Mouse (Mus musculus) brain, embryonic 18.5 days (tissue): ENCODE data around the gene Rnh1.

Experiments
- DNase-seq: peaks from one replicate; pipeline ENCODE4 v3.0.0-alpha.2; 2012; ENCODE audit warnings: low read depth, low spot score

Gene Rnh1

DNA sequence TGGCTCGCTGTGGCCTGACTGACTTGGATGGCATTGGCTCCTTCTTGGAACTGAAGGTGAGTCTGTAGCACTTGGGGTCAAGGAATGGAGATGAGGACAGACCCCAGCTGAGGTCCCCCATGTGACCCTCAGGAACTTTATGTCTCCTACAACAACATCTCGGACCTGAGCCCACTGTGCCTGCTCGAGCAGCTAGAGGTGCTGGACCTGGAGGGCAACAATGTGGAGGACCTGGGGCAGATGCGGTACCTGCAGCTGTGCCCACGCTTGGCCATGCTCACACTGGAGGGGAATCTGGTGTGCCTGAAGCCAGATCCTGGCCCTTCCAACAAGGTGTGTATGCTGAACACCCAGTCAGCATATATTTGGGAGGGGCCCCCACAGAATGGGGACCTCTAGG lies 32.8 kb upstream of the Rnh1 start:
- no peak for DNase-seq

DNA sequence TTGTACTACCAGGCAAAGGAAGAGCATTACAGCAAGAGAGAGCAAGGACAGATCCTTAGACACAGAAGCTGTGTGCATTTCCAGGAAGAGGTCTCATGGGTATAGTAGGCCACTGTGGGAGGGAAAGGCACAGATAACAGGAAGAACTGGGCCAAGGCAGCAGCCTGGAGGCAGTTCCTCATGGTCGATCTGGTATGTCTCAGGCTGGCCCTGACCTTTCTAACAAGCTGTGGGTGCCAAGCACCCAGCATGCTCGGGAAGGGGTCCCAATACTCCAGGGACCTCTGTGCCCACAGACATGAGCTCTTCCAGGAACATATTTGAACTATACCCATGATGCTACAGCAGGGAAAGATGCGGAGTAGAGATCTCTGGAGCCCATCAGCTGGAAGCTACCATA lies 31.9 kb upstream of the Rnh1 start:
- DNase-seq = no peak

DNA sequence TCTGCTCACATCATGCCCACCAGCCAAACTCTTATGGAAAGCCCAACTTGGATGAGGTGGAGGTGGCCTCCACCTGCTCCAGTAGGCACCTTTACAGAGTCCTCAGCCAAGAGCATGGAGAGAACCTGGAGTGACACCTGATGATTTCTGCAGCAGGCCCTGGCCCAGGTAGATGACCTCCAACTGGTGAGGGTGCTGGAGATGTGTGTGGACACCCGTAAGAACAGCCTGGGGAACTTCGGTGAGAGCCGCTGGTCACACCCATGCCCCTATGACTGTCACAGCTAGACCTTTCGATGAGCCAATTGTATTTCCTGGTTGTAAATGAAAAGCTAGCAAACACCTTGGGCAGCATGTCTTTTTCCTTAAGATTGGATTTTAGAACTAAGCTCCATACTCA lies 25.5 kb upstream of the Rnh1 start:
- DNase-seq = no peak

DNA sequence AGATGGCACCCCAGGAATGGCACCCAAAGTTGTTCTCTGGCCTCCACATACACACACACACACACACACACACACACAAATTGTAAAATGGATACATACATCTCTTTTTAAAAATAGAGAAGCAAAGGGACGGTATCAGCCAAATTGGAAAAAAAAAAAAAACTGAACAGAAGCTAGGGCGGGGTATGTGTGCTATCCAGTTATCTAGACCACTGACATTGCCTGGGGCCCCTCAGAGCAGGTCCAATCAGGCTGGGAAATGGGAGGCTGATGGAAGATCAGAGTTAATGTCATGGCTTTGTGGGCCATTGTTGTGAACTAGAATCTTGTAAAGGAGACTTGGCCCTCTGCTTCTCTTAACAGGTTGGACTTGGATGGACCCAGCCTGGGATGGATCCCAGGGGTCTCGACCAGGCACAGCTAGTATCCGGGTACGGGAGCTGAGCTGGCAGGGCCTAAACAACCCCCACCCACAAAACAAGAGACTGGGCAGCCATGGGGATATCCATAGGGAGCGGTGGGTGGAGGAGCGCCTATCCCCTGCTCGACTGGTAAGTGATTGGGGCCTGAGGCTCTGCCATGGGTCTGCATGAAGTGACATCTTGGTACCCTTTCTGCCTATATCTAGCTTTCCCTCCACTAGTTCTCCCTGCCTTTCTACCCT lies 24.1 kb upstream of the Rnh1 start:
- no peak for DNase-seq

DNA sequence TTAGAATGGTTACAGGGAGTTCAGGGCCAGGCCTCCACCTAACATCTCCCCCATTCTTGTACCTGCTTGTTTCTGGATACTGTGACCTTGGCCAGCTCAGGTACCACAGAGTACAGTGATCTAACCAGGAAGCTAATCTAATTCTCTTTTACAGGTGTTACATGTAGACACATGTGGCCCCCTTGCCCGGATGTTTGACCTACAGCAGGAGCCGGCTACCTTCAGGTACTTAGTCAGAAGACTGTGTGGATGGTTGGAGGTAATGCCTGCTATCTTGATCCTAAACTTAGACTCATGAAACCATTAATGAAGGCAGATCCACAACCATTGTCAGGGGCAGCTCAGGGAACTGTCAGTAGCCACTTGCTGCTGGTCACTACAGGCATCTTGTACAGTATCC lies 23.1 kb upstream of the Rnh1 start:
- no peak for DNase-seq

DNA sequence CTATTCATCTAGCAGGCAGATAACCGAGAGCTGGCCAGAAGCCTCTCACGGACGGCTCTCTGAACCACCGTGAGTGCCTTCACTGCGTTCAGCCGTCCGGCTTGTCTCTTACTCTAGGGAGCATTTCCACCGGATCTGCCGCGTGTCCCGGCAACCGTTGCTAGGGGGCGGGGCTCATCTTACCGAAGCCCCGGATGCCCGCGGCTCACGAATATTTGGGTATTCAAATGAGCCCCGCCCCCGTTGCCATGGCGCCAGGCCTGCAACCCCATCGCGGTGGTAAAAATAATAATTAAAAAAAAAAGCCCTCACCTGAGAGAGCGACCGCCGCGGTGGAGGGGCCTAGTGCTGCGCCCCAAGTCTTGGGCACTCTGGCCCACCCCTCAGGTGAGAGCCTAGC lies 22.2 kb upstream of the Rnh1 start:
- peak; percentile 73 for DNase-seq

DNA sequence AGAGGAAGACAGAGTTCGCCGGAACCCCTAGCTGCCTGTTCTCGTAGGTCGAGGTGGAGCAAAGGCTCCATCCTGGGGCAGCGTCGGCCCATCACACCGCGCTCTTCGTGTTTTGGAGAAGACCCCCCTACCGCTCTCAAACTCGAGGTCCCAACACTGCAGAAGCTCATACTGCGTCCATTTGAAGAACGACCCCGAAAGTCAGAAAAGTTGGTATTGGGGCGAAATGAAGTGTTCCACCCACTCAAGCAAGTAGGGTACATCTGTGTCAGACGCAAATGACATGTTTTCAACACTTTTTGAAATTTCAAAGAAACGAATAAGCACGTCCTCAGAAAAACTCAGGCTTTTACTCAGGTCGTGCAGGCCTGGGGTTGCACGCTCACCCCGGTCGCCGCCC lies 21.8 kb upstream of the Rnh1 start:
- no peak for DNase-seq

DNA sequence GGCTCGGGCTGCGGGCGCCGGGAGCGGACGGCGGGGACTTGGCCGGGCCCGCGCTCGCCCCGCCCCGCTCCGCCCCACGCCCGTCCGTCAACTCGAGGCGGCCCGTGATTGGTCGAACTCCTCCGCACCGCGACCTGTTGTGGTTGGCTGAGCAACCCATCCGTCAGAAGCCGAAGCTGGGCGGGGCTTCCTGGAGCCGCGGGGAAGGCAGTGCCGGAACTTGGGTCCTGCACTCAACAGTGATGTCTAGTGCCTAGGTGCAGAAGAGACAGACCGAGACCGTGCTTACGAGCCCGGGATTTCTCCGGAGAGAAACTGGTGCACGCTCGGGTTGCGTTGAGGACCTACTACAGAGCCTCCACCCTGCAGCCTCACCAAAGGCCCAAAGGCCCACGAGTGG lies 21.3 kb upstream of the Rnh1 start, which contains the start of the genes Hras and Lrrc56:
TSS of gene Hras (minus strand) at position 58 of the 400 bp plus-strand sequence.
TSS of gene Lrrc56 (plus strand) at position 210 of the 400 bp plus-strand sequence.
- peak; percentile 90 for DNase-seq

DNA sequence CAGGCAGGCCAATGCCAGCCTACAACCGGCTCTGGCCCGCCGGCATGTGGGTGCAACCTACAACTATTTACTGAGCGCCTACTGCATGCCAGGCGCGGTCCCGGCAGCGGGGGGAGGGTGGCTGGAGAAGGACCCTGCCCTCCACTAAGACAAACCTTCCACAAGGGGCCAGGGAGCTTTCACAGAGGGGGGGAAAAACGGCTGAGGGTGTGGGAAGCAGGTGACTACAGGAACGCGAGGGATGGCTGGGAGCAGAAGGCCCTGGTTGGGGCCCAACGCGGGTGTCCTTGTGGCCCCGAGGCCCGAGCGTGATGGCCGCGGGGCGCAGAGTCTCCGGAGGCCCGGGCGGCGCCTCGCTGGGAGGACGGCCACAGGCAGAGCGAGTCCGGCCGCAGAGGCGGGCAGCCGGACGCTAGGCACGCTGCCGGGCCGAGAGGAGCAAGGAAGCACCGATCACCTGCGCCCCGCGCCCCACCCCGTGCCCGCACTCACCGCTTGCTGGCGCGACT lies 20.7 kb upstream of the Rnh1 start:
- no peak for DNase-seq

DNA sequence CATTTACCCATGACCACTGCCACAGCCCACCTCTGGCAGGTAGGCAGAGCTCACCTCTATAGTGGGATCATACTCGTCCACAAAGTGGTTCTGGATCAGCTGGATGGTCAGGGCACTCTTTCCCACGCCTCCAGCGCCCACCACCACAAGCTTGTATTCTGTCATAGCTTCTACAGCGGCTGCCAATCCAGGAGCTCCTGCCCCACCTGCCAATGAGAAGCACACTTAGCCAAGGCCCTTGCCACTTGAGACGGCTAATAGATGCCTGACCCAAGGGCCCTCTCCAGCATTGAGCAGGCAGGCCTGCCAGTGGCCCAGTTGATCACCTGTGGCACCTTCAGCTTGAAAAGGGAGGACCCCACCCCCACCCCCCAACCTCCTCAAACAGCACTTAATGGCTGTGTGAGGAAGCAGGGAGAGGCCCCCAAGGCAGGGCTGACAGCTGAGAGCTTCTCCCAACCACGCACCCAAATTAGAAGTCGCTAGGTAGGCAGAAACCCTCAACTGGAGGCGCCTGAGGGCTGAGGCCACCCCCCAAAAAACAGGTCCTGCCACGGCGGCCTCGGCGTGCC lies 20.2 kb upstream of the Rnh1 start:
- DNase-seq = no peak

DNA sequence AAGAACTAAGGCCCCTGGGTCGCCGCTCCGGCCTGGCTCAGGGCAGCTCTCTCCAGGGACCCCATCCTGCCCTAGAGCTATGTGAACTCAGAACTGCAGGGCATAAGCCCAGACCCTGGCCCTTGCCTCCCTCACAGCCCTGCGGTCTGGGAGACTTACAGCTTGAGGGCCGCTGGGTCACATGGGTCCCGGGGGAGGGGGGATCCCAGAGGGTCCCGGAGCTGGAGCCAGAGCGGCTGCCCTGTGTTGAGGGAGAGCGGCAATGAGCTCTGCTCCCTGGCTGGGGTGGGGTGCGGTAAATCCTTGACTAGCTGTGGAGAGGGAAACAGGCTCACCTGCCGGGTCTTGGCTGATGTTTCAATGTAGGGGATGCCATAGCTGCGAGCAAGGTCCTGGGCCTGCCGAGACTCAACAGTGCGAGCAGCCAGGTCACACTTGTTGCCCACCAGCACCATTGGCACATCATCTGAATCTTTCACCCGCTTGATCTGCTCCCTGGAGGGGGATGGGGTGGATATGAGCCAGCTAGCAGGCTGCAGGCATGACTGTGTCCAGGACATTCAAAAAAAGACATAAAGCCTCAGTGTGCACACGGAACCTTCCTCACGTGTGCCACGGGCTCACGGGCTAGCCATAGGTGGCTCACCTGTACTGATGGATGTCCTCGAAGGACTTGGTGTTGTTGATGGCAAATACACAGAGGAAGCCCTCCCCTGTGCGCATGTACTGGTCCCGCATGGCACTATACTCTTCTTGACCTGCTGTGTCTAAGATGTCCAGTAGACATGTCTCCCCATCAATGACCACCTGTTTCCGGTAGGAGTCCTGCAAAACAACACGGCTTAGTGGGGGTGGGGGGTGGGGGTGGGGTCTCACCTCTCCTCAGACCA lies 19.4 kb upstream of the Rnh1 start:
- DNase-seq = no peak

DNA sequence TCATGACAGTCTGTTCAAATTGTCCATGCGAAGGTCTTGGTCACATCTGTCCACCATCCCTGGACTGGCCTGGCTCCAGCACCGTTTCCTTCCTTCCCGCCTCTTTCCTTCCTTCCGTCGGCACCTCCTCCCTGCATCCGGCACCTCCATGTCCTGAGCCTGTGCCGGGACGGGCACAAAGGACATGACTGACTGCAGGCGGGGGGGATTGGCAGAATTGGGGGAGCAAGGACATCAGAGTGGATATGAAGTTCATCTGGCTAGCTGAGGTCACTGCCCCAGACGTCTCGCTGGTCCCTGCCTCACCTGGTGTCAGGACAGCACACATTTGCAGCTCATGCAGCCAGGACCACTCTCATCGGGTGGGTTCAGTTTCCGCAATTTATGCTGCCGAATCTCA lies 18.4 kb upstream of the Rnh1 start:
- no peak for DNase-seq

DNA sequence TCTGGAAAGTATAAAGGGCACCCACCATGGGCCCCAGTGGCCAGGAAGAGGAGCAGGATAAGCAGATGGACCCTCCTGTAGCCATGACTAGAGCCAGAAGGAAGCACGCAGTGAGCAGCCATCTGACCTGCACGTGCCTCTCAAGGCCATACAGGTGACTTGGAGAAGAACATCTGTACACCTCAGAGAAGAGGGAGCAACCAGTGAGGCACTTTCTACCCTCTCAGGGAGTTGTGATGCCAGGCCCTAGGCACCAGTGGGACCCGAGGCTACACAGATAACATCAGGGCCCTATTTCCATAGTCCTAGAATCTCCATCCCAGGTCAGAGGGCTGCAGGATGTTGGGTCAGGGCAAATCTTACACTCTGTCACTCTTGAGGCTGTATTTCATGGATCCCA lies 17.6 kb upstream of the Rnh1 start:
- no peak for DNase-seq

DNA sequence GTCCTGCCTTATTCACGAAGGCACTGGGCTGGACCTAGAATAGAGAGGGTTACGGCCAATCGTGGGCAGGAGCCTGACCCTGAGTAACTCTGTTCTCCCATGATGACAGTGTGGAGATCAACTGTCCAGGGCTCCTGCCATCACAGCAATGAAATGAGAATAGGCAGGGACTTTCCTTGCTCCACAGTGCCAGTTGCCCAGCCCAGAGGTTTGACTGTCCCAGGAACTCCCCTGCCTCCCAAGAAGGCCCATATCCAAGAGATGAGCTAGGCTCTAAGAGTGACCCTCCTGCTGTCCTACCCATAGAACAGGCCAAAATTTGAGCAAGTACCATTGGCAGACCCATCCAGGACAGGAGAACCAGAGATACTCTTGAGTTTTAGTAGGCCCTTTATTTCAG lies 16.1 kb upstream of the Rnh1 start:
- no peak for DNase-seq

DNA sequence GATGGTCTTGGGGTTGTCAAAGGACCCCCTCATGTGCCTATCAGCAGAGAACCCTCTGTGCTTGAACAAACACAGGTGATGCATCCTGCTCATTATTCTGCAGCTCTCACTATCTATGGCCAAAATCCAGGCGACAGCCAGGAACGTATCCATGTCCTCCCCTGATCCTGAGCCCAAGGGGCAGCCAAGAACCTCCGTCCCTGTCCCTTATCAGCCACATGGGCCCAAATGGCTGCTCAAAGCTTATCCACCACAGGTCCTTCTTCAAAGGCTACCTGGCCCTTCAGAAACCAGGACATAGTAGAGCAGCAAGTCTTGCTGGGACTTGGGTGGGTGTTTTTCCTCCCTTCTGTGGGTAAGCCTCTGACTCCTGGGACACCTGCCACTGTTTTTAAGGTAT lies 15.5 kb upstream of the Rnh1 start:
- DNase-seq = no peak

DNA sequence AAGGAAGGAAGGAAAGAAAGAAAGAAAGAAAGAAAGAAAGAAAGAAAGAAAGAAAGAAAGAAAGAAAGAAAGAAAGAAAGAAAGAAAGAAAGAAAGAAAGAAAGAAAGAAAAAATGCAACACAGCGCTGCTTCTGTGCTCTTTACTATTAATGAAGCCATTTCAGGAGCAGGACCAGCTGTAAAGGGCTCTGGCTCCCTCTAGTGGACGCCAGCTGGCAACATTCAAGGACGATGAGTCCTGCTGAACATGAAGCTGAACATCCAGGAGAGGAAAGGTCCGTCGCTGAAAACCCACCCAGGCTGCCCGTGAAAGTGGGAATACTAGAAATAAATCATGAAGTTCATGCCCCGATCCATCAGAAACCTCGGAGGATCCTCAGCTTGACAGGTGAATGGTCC lies 3.5 kb upstream of the Rnh1 start:
- peak; percentile 76 for DNase-seq

DNA sequence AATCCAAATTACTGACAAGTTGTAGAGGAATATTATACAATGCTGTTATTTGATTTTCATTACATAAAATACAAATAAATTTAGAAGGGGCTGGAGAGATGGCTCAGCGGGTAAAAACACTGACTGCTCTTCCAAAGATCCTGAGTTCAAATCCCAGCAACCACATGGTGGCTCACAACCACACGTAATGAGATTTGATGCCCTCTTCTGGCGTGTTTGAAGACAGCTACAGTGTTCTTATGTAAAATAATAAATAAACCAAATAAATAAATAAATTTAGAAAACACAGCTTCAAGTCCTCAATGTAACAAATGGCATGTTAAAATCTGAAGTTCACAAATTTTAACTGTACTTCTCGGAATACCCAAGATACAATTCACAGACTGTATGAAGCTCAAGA lies 2.4 kb upstream of the Rnh1 start:
- DNase-seq = no peak

DNA sequence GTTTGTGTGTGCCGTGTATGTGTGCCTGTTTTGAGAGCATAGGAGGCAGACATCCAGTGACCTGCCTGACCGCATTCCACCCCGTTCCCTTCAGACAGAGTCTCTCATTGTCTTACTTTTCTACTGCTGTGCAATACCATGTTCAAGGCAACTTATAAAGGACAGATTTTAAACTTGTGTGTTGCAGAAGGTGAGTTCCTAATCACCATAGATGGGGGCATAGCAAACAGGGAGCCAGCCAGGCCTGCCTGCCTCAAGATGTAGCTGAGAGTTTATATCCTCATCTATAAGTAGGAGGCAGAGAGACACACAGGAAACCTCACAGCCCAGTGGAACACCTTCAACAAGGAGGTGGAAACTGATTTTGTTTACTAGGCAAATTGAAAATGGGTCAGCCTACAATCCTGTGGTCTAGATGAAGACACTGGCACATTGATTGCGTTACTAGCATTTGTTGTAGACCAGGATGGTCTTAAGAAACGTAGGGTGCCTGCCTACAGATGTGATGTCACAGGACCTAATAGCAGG lies 730 bp upstream of the Rnh1 start:
- DNase-seq = no peak

DNA sequence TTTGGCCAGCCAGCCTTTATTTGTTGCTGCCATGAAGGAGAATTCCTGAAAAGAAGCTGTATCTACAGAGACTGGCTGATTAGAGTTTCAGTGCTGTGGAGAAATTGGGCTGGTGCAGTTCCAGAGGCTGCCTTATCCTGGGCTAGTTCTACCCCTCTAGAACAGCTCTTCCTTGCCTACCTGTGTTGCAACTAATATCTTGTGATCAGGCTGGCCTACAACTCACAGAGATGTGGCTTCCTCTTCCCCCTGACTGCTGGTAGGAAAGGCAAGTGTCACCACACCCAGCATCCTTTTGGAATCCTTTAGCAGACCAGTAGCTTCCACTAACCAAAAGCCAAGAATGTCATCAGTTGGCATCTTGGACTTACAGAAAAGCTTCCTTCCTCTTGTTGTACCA lies 2.8 kb downstream of the Rnh1 start:
- no peak for DNase-seq

DNA sequence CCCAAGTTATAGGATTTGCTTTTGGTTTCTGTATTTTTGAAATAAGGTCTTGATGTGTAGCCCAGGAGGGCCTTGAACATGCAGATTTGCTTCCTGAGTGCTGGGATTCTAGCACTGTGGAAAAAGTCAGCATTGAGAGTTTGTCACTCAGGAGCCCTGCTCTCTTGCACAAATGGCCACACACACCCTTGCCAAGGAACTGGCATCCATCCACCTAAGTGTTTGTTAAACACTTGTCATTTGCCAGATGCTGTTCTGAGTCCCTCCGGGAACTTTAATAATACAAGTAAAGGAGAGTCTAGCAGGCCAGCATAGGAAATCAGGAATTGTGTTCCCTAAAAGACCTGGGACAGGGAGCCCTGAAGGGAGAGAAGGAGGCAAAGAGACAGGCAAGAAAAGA lies 3.4 kb downstream of the Rnh1 start:
- DNase-seq = no peak

DNA sequence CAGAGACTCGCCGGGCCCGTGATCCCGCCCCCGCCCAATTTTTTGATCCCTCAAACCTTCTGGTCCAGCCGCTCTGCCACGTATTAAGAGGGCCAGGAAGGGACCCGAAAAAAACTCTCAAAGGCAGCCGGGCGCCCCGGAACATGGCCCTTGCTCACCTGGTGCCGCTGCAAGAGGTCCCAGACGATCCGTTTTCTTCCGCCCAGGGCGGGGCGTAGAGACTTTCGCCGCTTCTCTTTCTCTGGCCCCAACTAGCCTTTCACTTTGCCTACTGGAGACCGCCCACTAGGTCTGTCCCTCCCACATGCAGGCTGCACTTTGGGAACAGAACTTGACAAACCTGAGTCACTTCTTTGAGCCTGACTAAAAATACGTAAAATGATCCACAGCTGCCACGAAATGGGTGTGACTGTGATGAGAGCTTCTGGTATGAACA lies 4.1 kb downstream of the Rnh1 start:
- no peak for DNase-seq

DNA sequence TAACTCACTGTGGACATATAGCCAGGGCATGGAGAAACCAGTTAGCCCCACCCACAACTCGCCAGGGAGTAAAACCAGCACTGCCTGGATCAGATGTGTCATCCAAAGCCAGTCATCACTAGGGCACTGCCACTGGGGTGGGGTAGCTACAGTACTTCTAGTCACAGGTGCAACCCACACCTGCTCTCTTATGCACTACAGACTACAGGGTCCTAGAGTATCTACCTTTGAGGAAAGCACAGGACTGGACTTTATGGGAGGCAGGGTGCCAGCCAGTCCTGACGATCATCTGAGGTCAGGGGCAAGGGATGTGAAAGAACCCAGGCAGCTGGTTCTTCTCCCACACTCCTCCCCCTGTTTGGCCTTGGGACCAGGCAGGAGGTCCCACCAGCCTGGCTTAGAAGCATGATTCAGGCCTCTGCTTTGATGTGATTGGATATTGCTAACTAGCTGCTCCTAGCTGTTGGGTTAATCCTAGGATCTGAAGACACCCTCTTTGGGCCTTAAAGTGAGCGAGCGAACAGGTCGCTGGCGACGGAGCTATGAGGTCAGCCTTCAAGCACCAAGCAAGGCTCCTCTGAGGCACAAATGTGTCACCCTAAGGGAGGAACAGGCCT lies 4.6 kb downstream of the Rnh1 start:
- DNase-seq = no peak
